Mouse (Mus musculus) liver, postnatal 0 days (tissue): ENCODE results near the gene Srsf4.
A peak's percentile ranks its signal among the peaks of the same experiment; 100 is the strongest.

Source experiments
- CTCF ChIP-seq: sonication (generic); IDR thresholded peaks from 2 replicates; pipeline ENCODE4 v1.5.1; 2016; ENCODE audit warnings: antibody characterized with exemption, low read depth
- EP300 ChIP-seq: IDR thresholded peaks from 2 replicates; pipeline ENCODE4 v1.6.1; 2016; ENCODE audit warnings: antibody characterized with exemption, low read depth, mild to moderate bottlenecking

- no peak for TF ChIP-seq CTCF
- peak; percentile 40; the same call in 1 of the 2 replicates for TF ChIP-seq EP300
Observed at GRCm38 (mm10) chr4:131873293-131874168, at the start of gene Srsf4.
